Mouse (Mus musculus): ENCODE data around the gene Ear10.
"Not testable (repeated sequence)": the region's sequence is repeated elsewhere in the genome, so short reads cannot be mapped to it uniquely, and the experiment has no call there.

Gene Ear10

GRCm38 (mm10) chr14:43923459-43923858 lies at the start of gene Ear10:
Gene Ear10, minus strand, starts transcription at chr14:43923559.
- DNase-seq = not testable (repeated sequence)

GRCm38 (mm10) chr14:43956769-43957168 lies 33.4 kb upstream of the Ear10 start, which contains the start of gene Ang5:
Gene Ang5, plus strand, starts transcription at chr14:43957069.
- DNase-seq = not testable (repeated sequence)

GRCm38 (mm10) chr14:43955074-43955473 lies 31.7 kb upstream of the Ear10 start:
- DNase-seq = not testable (repeated sequence)

- not testable (repeated sequence) for DNase-seq
Measured at GRCm38 (mm10) chr14:43953382-43953781, 30.0 kb upstream of the Ear10 start.

GRCm38 (mm10) chr14:43933399-43933798 lies 10.0 kb upstream of the Ear10 start:
- not testable (repeated sequence) for DNase-seq

- DNase-seq = peak; percentile 43
Measured at GRCm38 (mm10) chr14:43932991-43933390, 9.6 kb upstream of the Ear10 start.

GRCm38 (mm10) chr14:43925404-43925950 lies 2.1 kb upstream of the Ear10 start:
- peak; percentile 0 for DNase-seq

- DNase-seq = peak; percentile 68
Measured at GRCm38 (mm10) chr14:43924688-43925403, 1.5 kb upstream of the Ear10 start, which contains the start of gene Gm8113. Gene Gm8113, plus strand, starts transcription at chr14:43925390.

GRCm38 (mm10) chr14:43918214-43918613 lies 5.1 kb downstream of the Ear10 start:
- not testable (repeated sequence) for DNase-seq

GRCm38 (mm10) chr14:43898577-43898976 lies 24.8 kb downstream of the Ear10 start:
- DNase-seq = not testable (repeated sequence)

GRCm38 (mm10) chr14:43895357-43895756 lies 28.0 kb downstream of the Ear10 start:
- not testable (repeated sequence) for DNase-seq

- not testable (repeated sequence) for DNase-seq
Measured at GRCm38 (mm10) chr14:43891288-43891687, 32.1 kb downstream of the Ear10 start.

GRCm38 (mm10) chr14:43886235-43886634 lies 37.1 kb downstream of the Ear10 start:
- DNase-seq = not testable (repeated sequence)

- not testable (repeated sequence) for DNase-seq
Measured at GRCm38 (mm10) chr14:43879966-43880545, 43.3 kb downstream of the Ear10 start.

GRCm38 (mm10) chr14:43877789-43878188 lies 45.6 kb downstream of the Ear10 start:
- DNase-seq = not testable (repeated sequence)

GRCm38 (mm10) chr14:43875417-43875816 lies 47.9 kb downstream of the Ear10 start, which contains the start of gene Ear1:
Gene Ear1, minus strand, starts transcription at chr14:43875517.
- DNase-seq = not testable (repeated sequence)

GRCm38 (mm10) chr14:43874862-43875261 lies 48.5 kb downstream of the Ear10 start:
- not testable (repeated sequence) for DNase-seq
